Mouse (Mus musculus) heart, embryonic 11.5 days (tissue): ENCODE data around the gene Gtpbp2. TPM values are rescaled to one million over a fixed set of nuclear protein-coding genes. Genes with fewer than 3 reads are reported as not detected.

Source experiments
- ATAC-seq: fragments of 200-750 bp; cut with Nextera tagmentation; replicated peaks from 2 replicates; pipeline ENCODE4 v1.8.0; 2017; ENCODE audit warnings: moderate library complexity; ENCODE audit not compliant: insufficient number of reproducible peaks, low FRiP score, low TSS enrichment
- H3K27ac ChIP-seq: fragments of 300-500 bp; sonication (generic); 2 replicates; pipeline ENCODE4 v1.5.1; 2014; ENCODE audit warnings: mild to moderate bottlenecking, low read depth, low read length
- H3K27me3 ChIP-seq: fragments of 300-500 bp; sonication (generic); 2 replicates; pipeline ENCODE4 v1.6.1; 2014; ENCODE audit warnings: mild to moderate bottlenecking, low read length, mixed read lengths; ENCODE audit not compliant: control insufficient read depth, insufficient read depth
- H3K36me3 ChIP-seq: fragments of 300-500 bp; sonication (generic); 2 replicates; pipeline ENCODE4 v1.6.1; 2014; ENCODE audit warnings: mild to moderate bottlenecking, low read length, moderate library complexity, mixed read lengths; ENCODE audit not compliant: control insufficient read depth, insufficient read depth
- H3K4me1 ChIP-seq: fragments of 300-500 bp; sonication (generic); 2 replicates; pipeline ENCODE4 v1.6.1; 2014; ENCODE audit warnings: low read length; ENCODE audit not compliant: control insufficient read depth, insufficient read depth
- H3K4me2 ChIP-seq: fragments of 300-500 bp; sonication (generic); 2 replicates; pipeline ENCODE4 v1.6.1; 2014; ENCODE audit warnings: mild to moderate bottlenecking, moderate library complexity
- H3K4me3 ChIP-seq: fragments of 300-500 bp; sonication (generic); 2 replicates; pipeline ENCODE4 v1.5.1; 2014; ENCODE audit warnings: low read depth, low read length
- H3K9ac ChIP-seq: fragments of 300-500 bp; sonication (generic); 2 replicates; pipeline ENCODE4 v1.6.1; 2014; ENCODE audit warnings: mild to moderate bottlenecking, low read depth, low read length, moderate library complexity
- H3K9me3 ChIP-seq: fragments of 300-500 bp; sonication (generic); replicated peaks from 2 replicates; pipeline ENCODE4 v1.6.1; 2016; ENCODE audit warnings: low read length; ENCODE audit not compliant: control insufficient read depth
- WGBS: fragments of 180-500 bp; shearing (Covaris S2); extraction: QIAGEN DNeasy Blood & Tissue Kit; methylation state at CpG from one replicate; pipeline ENCODE4 v1.1.7; 2014; ENCODE audit not compliant: insufficient replicate concordance; 5-methylcytosine and 5-hydroxymethylcytosine counted together
- polyA plus RNA-seq: library from polyadenylated mRNA; unstranded; fragments of >200 nt; fragmentation: Nextera tagmentation; extraction: Ambion mirVana; gene quantifications from 2 replicates; pipeline ENCODE4 v1.2.1, GENCODE M21; 2014

Gene Gtpbp2
- polyA plus RNA-seq, 1 experiment from 2014 or later, result 28.6 TPM

DNA sequence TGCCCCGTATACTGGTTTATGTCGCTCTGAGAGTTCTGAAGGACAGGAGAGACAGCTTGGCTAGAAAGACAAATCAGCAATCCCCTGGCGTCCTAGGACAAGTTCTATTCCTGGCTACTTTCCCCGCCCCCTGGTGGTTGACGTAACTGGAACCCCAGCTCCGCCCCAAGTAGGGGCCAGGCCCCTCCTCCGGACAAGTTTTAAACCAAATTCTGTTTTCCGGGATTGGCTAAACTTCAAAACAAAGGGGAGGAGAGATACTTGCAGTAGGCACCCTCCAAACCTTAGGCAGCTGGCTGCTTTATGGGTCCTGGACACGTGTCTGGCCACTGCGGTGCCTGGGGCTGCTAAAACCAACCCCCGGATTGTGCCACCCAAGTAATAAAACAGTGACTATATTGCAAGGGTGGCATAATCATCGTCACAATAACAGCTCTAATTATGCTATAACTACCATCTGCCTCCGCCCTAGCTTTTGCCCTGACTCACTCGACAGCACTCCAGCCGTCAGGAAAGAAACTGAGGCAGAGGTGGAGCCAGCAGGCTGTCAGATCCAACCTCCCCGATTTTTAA lies 656 bp upstream of the Gtpbp2 start:
- 0% methylated on average over 16 of the region's 16 CpGs for WGBS
- Histone ChIP-seq H3K27ac (peak overlapping the region; percentile 91), H3K36me3 (peaks cover 10% of the 10 kb centered on the region), H3K9me3 (no peaks in the 10 kb centered on the region), H3K9ac (peak overlapping the region; percentile 71), H3K27me3 (no peaks in the 10 kb centered on the region), H3K4me2 (peak overlapping the region; percentile 84), H3K4me3 (peak overlapping the region; percentile 63), H3K4me1 (peaks cover 24% of the 10 kb centered on the region)
- peak; percentile 77 for ATAC-seq

- no peaks in the 10 kb centered on the region for H3K9me3 ChIP-seq
- ATAC-seq, result no peak
- WGBS, result under 1% methylated on average over 18 of the region's 19 CpGs
Measured at GRCm38 (mm10) chr17:46161179-46161578, 347 bp downstream of the Gtpbp2 start.

DNA sequence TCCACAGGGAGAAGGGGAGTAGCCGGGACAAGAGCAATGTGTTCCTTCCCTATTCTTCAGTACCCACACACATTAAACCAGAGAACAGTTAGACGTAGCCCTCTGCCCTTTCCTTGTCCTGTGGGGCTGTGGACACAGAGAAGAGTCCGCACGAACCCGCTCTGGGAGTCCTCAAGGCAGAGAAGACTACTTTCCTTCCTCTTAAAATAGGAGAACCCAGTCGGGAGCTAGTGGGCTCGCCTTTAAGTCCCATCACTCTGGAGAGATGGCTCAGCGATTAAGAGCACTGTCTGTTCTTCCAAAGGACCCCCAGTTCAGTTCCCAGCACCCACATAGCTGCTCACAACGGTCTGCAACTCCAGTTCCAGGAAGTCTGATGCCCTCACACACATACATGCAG lies 878 bp downstream of the Gtpbp2 start:
- WGBS, result 47% methylated on average over 9 of the region's 9 CpGs

More at GRCm38 (mm10) chr17:46161179-46161578, 347 bp downstream of the Gtpbp2 start:
- peak overlapping the region; percentile 80 for H3K4me2 ChIP-seq
- H3K4me1 ChIP-seq, result peaks cover 24% of the 10 kb centered on the region
- peak overlapping the region; percentile 63 for H3K4me3 ChIP-seq
- peak overlapping the region; percentile 67 for H3K27ac ChIP-seq
- H3K27me3 ChIP-seq, result no peaks in the 10 kb centered on the region
- peak overlapping the region; percentile 87 for H3K9ac ChIP-seq
- peaks cover 20% of the 10 kb centered on the region for H3K36me3 ChIP-seq

DNA sequence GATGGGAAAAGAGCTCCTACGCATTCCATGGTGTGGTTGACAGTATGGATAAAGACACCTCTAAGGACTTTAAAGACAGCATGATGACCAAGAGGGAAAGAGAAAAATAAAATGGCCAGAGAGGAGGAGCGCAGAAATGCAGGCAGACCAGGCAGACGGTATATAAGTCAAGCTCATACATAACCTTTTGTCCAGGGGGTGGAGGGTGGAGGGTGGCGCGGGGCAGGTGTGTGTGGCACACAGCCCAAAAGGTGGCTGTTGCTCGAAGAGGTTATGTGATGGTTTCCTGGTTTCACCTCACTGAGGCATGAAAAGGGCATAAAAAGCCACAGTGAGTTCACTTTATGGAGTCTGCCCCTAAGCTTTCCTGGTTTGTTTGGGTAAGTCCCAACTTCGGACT lies 1.7 kb downstream of the Gtpbp2 start:
- Histone ChIP-seq H3K27ac (no peak overlapping the region), H3K4me3 (0 out of 2 replicates have a peak overlapping the region, but pooled peaks have one; percentile 14), H3K4me1 (peaks cover 24% of the 10 kb centered on the region), H3K4me2 (peak overlapping the region; percentile 80), H3K36me3 (peaks cover 30% of the 10 kb centered on the region), H3K9me3 (no peaks in the 10 kb centered on the region), H3K27me3 (no peaks in the 10 kb centered on the region), H3K9ac (no peak overlapping the region)
- ATAC-seq, result no peak
- WGBS, result 87% methylated on average over 7 of the region's 7 CpGs

More for the DNA sequence above, 878 bp downstream of the Gtpbp2 start:
- Histone ChIP-seq H3K4me3 (peak overlapping the region; percentile 63), H3K27ac (peak overlapping the region; percentile 67; the same call in 1 of the 2 replicates), H3K9ac (peak overlapping the region; percentile 87), H3K36me3 (peaks cover 25% of the 10 kb centered on the region), H3K4me1 (peaks cover 24% of the 10 kb centered on the region), H3K9me3 (no peaks in the 10 kb centered on the region), H3K4me2 (peak overlapping the region; percentile 80), H3K27me3 (no peaks in the 10 kb centered on the region)
- ATAC-seq, result no peak

- no peak overlapping the region for H3K4me3 ChIP-seq
- H3K4me1 ChIP-seq, result peaks cover 25% of the 10 kb centered on the region
- no peaks in the 10 kb centered on the region for H3K9me3 ChIP-seq
- 69% methylated on average over 9 of the region's 9 CpGs for WGBS
- H3K9ac ChIP-seq, result no peak overlapping the region
- no peaks in the 10 kb centered on the region for H3K27me3 ChIP-seq
- H3K27ac ChIP-seq, result no peak overlapping the region
- H3K4me2 ChIP-seq, result peak overlapping the region; percentile 80
- ATAC-seq, result no peak
- H3K36me3 ChIP-seq, result peaks cover 35% of the 10 kb centered on the region
Measured at GRCm38 (mm10) chr17:46162951-46163421, 2.2 kb downstream of the Gtpbp2 start.

- H3K36me3 ChIP-seq, result peaks cover 37% of the 10 kb centered on the region
- ATAC-seq, result no peak
- WGBS, result 90% methylated on average over 8 of the region's 8 CpGs
Measured at GRCm38 (mm10) chr17:46164301-46164700, 3.5 kb downstream of the Gtpbp2 start.

GRCm38 (mm10) chr17:46164791-46165190 lies 4.0 kb downstream of the Gtpbp2 start:
- ATAC-seq, result no peak
- WGBS, result 92% methylated on average over 10 of the region's 10 CpGs

More at GRCm38 (mm10) chr17:46164301-46164700, 3.5 kb downstream of the Gtpbp2 start:
- H3K9ac ChIP-seq, result no peak overlapping the region
- peaks cover 29% of the 10 kb centered on the region for H3K4me1 ChIP-seq
- no peak overlapping the region for H3K4me2 ChIP-seq
- H3K4me3 ChIP-seq, result no peak overlapping the region
- H3K27ac ChIP-seq, result no peak overlapping the region
- no peaks in the 10 kb centered on the region for H3K27me3 ChIP-seq
- H3K9me3 ChIP-seq, result no peaks in the 10 kb centered on the region

DNA sequence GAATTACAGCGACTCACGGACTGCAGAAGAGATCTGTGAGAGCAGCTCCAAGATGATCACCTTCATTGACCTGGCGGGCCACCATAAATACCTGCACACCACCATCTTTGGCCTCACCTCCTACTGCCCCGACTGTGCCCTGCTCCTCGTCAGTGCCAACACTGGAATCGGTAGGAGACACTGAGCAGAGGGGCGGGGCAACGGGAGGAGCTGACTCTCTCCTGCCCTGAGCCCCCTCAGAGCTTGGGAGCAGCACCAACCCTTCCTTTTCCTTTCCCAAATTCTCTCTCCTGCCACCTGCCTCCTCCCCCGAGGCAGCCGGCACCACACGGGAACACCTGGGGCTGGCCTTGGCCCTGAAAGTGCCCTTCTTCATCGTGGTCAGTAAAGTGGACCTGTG lies 4.6 kb downstream of the Gtpbp2 start:
- no peak for ATAC-seq
- Histone ChIP-seq H3K36me3 (peaks cover 40% of the 10 kb centered on the region), H3K4me3 (no peak overlapping the region), H3K27ac (no peak overlapping the region), H3K4me1 (peaks cover 22% of the 10 kb centered on the region), H3K4me2 (no peak overlapping the region), H3K9ac (no peak overlapping the region), H3K9me3 (no peaks in the 10 kb centered on the region), H3K27me3 (no peaks in the 10 kb centered on the region)
- WGBS, result 86% methylated on average over 12 of the region's 12 CpGs

More at GRCm38 (mm10) chr17:46164791-46165190, 4.0 kb downstream of the Gtpbp2 start:
- H3K36me3 ChIP-seq, result peaks cover 38% of the 10 kb centered on the region
- no peaks in the 10 kb centered on the region for H3K9me3 ChIP-seq
- no peaks in the 10 kb centered on the region for H3K27me3 ChIP-seq
- no peak overlapping the region for H3K4me3 ChIP-seq
- peaks cover 24% of the 10 kb centered on the region for H3K4me1 ChIP-seq
- H3K4me2 ChIP-seq, result no peak overlapping the region
- H3K9ac ChIP-seq, result no peak overlapping the region
- no peak overlapping the region for H3K27ac ChIP-seq

DNA sequence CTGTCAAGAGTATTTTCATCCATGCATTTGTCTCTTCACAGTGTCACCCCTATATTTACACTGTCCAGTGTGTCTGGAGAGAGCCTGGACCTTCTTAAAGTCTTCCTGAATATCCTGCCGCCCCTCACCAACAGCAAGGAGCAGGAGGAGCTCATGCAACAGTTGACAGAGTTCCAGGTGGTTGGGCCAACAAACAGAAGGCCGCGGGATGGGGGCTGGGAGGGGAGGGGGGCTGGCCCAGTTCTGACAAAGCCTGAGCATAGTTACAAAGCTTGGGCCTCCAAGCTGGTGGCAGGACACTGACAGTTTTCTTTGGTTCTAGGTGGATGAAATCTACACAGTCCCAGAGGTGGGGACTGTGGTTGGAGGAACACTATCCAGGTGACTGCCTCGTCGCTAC lies 5.4 kb downstream of the Gtpbp2 start:
- Histone ChIP-seq H3K27me3 (no peaks in the 10 kb centered on the region), H3K9me3 (no peaks in the 10 kb centered on the region), H3K36me3 (peaks cover 44% of the 10 kb centered on the region), H3K4me2 (no peak overlapping the region), H3K4me1 (peaks cover 22% of the 10 kb centered on the region), H3K9ac (no peak overlapping the region), H3K4me3 (no peak overlapping the region), H3K27ac (no peak overlapping the region)
- 84% methylated on average over 5 of the region's 5 CpGs for WGBS
- no peak for ATAC-seq
